Mouse (Mus musculus): ENCODE data around the gene Hcn3.
A peak's percentile ranks its signal among the peaks of the same experiment; 100 is the strongest.

Hcn3 gene

DNA sequence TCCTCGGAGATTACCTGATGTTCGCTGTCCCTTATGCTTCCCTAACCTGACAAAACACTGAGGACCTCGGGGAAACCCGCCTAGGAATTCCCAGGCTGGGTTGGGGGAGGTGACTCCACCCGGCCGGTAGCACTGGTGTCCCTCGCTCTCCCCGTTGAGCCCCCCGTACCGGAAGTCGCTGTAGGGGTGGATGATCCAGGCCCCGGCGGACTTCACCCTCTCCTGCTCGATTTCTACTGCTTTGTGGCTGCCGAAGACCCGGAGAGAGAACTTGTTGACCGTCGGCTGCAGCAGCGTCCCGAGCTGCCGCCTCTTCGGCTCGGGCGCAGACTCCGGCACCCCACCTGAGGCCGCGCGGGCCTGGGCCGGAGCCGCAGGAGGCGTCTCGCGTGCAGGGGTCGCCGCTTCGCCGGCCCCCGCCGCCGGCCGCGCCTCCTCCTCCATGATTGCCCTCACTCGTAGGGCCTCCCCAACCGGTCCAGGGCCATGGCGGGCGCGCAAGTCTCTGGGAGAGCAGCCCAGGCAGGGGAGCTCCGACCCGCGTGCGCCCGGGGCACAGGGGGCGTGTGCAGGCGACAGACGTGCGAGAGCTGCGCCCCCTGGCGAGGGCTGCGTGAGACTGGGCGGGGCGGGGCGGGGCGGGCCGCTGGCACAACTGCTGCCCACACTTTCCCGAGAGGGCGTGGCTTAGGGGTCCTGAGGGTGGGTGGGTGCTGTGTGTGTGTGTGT, at the start of gene Hcn3:
Gene Hcn3, minus strand, starts transcription at position 581 of the 729 bp plus-strand sequence.
- DNase-seq = peak; percentile 50

DNA sequence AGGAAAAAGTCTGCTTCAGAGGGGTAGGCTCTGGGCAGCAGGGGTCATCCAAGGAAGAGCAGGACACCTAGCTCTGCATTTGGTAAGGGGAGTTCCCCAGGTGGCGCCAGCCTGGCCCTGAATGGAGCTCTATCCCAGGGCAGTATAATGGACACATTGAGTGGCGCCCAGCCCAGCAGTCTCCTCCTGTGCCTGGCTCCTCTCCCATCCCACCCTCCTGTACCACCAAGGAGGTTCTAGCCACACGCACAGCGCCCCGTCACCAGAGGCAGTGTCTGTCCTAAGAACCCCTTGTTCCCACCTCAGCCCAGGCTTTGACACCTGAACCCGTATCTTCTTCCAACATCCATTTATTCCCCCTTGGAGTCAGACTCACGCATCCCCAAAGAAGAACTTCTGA, 49.7 kb upstream of the Hcn3 start:
- DNase-seq = no peak

DNA sequence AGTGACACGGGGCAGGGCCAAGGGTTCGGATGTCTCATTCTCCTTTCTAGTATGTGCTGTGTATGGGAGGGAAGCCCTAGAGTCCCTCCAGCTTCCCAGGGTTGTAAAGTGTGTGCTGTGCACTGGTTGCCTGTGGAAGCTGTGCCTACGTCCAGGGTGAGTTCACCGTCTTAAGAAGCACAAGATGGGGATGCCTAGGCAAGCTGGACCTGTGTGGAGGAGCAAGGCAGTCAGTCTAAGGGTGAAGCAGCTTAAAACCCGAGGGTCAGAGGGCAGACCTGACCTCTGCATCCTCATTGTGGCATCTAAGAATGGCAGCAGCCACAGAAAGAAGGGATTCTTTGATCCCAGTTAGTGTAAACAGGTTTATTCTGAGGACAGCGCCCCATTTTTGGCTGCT, 48.7 kb upstream of the Hcn3 start:
- DNase-seq = no peak

DNA sequence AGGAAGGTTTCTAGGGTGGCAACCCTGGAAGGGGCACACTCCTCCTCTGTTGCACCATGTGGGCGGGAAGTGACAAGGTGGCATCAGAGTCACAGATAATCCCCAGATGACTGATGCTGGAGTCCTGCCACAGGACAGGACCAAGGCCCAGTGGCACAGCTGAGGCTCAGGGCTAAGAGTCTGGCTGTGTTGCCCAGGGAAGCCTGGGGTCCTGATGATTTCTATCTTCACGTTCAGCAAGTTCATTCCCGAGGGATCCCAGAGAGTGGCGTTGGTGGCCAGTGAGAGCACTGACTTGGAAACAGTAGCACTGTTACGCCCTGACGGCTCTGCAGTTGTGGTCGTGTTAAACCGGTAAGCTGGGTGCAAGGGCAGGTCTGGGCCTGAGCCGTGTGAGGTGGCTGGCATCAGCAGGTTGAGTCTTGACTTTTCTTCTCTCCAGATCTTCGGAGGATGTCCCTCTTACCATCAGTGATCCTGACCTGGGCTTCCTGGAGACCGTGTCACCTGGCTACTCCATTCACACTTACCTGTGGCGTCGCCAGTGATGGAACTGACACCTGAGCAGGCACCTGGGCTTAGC, 48.2 kb upstream of the Hcn3 start:
- no peak for DNase-seq

DNA sequence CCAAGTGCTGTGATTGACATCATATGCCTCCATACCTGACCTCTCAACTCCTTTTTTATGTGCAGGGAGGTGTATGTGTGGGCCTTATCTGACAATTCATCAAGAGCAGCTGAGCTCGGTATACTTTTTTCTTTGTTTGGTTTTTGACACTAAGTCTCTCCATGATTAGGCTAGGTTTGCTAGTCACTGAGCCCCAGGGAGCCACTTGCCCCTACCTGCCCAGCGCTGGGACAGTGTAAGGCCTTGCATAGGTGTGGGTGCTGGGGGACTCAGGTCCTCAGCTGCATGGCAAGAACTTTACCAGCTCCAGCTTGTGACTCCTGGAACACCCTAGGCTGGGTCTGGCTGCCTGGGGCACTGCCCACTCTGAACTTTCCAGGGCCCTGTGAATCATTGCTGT, 46.7 kb upstream of the Hcn3 start:
- DNase-seq = no peak

DNA sequence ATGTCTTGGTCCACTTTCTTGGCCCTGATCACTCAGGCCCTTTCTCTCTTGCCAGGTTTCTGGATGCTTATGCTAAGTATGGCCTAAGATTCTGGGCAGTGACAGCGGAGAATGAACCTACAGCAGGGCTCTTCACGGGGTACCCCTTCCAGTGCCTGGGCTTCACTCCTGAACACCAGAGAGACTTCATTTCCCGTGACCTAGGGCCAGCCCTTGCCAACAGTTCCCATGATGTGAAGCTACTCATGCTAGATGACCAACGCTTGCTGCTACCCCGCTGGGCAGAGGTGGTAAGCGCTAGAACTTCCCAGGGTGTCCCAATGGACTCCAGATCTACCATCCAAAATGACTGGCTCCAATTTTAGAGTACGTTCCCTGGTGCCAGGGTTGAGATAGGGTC, 46.1 kb upstream of the Hcn3 start:
- no peak for DNase-seq

DNA sequence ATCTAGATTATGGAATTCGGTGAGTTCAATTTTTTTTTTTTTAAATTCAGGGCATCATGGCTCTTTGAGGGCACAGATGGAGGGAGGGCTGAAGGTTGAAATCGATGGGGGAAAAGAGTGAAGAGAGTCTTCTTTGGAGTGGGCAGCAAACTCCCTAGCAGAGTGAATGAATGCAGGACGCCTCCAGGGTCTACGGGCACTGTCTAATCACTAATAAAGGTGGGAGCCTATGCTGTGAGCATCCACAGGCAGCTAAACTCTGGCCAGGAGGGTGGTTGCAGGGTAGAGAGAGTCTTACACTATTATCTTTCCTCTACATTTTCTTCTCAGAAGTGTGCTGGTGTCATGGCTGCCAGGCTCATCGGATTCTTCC, 43.1 kb upstream of the Hcn3 start:
- no peak for DNase-seq

DNA sequence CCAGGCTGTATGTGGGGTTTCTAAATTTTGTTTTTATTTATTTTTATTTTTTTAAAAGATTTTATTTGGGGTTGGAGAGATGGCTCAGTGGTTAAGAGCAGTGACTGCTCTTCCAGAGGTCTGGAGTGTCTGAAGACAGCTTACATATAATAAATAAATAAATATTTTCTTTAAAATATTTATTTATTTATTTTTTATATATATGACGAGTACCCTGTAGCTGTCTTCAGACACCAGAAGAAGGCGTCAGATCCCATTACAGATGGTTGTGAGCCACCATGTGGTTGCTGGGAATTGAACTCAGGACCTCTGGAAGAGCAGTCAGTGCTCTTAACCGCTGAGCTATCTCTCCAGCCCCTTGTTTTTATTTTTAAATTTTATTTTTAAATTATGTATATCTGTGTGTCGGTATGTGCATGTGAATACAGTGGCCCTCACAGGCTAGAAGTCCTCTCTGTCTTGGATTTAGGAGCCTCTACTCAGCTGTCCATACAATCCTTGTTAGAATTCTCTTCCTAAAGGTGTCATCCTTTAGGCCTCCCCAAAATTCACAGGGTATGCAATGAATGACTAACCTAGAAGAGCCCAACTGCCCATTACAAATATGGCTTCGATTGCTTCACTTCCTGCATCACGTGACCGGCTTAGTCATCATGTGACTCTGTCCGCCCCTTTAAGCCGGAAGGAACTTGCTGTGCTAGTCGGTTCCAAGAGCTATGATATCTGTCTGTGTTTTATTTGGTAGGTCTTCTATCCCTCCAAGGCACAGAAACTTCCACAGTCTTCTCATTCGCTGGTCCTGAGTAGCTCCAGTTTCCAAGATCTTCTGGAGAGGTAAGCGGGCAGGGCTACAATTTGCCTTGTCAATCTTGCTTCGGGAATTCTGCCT, 42.5 kb upstream of the Hcn3 start, which contains the start of gene Gba:
Gene Gba, plus strand, starts transcription at position 676 of the 889 bp plus-strand sequence.
- DNase-seq = peak; percentile 89

DNA sequence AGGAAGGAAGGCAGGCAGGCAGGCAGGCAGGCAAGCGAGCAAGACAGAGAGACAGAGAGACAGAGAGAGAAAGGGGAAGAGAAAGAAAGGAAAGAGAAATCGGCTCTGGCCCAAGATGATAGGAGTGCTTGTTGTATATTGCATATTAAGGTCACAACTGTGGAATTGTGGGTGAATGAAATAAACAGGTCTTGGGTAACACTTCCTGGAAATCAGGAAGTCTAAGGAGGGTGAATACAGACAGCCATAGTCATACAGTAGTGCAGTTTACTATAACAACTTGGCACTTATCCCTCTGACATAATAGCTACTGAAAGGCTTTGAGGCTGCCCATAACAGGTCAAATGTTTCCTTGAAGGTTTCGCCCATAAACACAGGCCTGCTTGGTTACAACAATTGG, 39.8 kb upstream of the Hcn3 start:
- DNase-seq = no peak

DNA sequence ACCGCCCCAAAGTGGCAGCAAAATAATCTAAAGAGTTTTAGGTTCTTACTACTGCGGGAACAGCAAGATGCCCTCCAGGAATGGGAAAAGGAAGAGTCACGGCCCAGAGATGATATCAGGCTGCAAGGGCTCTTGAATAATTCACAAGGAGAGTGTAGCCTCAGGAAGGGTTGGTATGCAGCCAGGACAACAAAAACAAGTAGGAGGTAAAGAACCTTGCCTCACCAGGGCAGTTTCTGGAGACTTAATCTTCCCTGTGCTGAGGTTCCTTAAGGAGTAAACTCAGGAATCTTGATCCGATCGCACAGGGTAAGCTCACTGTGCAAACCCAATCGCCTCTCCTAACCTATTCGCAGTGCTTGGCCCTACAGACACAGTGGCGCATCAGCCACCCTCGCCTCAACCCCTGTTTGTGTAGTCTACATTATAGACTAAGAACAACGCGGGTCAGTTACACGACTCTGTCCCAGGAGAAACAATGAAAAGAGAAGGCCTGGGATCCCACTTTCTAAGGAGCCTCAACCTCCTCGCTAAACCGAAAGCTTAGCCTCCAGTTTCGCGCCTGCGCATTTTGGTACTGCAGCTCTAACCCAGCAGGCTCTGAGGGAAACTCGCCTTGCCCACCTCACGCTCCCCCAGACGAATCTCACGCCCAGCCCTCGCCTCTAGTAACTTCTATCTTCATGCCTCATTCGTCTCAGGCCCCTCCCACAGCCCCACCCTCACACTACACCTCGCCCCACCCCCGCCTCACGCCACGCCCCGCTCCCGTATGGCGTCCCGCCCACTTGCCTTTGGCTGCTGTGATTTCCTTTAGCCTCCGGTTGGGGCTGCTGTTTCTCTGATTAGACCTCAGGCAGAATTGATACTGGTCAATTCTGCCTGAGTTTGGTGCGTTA, 36.2 kb upstream of the Hcn3 start:
- DNase-seq = peak; percentile 91

DNA sequence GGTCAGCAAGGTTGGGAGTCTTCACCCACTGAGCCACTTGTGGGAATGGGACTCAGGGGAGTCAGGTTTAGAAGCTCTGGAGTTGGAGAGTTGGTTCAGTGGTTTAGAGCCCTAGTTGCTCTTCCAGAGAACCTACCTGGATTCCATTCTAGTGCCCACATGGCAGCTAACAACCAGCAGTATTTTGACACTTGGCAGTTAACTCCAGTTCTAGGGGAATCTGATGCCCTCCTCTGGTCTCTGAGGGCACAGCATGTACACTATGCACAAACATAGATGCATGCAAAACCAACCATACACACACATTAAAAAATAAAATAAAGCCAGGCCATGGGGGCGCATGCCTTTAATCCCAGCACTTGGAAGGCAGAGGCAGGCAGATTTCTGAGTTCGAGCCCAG, 33.9 kb upstream of the Hcn3 start:
- no peak for DNase-seq

DNA sequence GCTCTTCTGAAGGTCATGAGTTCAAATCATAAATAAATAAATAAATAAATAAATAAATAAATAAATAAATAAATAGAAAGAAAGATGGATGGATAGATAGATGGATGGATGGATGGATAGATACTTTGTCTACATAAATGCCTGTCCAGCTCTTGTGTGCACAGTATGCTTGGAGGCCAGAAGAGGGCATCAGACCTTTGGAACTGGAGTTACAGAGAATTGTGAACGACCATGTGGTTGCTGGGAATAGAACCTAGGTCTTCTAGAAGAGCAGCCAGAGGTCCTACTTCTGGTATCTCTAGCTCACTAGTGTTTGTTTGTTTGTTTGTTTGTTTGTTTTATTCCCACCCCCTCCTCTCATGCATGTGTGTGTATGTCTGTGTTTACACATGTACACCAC, 33.4 kb upstream of the Hcn3 start:
- DNase-seq = no peak

DNA sequence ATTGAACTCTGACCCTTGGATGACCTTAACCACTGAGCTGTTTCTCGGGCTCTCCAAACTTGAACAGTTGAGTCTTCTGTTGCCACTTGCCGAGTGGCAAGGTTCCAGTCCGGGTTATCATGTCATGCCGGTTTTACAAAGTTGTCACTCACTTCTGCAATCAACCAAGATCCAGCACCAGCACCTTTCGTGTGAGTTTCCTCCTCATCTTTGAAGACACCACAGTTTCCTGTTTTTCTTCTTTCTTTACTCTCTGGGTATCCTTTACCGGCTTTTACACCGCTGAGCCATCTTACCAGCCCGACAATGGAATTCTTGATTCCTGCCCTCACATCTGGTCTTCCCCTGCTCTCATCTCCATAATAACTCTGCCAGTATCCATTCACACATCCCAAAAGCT, 30.4 kb upstream of the Hcn3 start:
- no peak for DNase-seq

DNA sequence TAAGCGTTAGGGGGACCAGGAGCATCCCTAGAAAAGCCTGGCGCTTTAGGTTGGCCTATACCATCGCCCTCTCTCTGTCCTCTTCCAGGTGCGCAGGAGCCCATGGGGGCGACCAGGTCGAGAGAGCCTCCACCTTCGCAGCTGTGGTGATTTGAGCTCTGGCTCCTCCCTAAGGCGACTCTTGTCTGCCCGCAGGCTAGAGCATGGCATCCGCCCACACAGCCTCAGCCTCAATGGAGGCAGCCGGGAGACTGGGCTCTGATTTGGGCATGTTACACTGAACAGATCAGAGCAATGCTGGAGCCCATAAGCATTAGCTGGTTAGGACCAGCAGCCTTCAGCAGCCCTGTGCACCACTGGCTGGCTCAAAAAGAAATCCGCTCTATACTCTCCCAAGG, 28.5 kb upstream of the Hcn3 start:
- no peak for DNase-seq

DNA sequence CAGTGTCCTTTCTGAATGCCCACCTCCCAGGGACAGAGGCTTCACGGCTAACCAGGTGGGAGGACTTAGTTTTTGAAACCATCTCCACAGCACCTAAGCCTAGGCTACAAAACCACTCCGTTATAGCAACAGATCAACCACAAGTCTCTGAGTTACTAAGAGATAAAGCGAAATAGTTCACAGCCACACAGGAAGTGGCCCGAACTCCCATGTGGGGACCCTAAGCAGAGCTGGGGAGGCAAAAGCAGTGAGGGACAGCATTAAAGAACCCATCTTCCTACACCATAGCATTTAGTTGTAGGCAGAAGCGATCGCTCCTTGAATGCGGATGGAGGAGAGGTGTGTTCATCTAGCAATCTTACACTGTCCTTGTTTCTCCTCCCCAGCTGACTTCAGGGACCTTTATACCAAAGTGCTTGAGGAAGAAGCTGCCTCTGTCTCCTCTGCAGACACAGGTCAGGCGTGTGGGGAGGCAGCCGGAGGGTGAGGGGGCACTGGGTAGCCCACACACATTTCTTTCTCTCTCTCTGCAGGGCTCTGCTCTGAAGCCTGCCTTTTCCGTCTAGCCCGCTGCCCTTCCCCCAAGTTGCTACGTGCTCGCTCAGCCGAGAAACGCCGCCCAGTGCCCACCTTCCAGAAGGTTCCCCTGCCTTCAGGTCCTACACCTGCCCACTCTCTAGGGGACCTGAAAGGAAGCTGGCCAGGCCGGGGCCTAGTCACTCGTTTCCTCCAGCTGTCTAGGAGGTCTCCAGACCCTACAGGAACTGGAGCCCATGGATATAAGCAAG, 27.9 kb upstream of the Hcn3 start:
- DNase-seq = no peak

DNA sequence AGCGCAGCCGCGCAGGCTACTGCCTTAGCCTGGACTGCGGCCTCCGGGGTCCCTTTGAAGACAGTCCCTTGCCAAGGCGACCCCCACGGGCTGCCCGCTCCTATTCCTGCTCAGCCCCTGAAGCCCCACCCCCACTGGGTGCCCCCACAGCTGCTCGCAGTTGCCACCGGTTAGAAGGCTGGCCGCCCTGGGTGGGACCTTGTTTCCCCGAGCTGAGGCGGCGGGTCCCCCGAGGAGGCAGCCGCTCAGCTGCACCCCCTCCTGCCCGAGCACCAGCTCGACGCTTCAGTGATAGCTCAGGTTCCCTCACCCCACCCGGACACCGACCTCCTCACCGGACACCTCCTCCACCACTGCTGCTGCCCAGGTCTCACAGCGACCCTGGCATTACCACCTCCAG, 27.2 kb upstream of the Hcn3 start:
- no peak for DNase-seq

DNA sequence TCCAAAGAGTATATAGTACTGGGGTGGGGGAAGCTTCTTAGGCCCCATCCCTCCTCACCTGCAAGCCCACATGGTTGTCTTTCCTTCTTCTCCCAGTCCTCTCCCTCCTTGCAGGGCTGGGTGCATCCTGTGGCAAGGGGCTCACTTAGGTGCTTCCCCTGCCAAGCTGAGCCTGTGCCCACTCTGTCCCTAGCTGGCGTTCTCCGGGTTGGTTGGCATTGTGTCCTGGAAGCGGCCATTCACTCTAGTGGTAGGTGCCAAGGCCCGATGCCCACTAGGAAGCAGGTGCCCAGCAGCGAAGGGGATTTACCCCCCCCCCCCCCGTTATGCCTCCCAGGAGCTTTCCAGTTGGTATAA, 23.9 kb upstream of the Hcn3 start:
- no peak for DNase-seq

DNA sequence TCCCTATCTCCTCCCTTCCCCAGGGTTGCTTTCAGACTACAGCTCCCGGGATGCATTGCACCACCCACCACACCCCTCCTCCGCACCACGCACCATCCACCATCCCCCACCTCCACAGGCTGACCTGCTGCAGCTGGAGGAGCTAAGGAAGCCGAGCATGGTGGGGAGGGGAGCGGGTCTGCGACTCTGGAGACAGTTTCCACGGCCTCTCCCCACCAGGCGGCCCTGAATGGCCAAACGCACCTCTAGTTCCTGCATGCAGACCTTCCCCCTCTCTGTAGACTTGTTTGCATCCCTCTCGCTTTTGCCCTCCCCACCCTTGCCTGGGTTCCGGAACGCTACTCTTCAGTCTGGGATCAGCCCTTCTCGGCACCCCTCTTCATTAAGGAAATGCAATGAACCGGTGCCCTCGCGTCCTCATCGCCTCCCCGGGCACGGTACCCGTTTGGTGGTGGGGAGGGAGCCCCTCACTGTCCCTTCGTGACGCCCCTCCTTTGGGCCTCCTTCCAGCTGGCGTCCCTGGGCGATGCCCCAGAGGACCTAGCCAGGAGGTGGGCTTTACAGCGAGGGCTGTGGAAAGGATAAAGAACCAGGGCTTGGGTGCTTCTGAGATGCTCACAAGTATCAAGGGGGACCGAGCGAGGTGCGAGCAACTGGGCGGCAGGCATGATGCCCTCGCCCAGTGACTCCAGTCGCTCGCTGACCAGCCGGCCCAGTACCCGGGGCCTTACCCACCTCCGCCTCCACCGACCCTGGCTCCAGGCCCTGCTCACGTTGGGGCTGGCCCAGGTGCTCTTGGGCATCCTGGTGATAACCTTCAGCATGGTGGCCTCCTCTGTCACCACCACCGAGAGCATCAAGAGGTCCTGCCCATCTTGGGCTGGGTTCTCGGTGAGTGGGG, 23.3 kb upstream of the Hcn3 start, which contains the start of gene Fam189b:
Gene Fam189b, plus strand, starts transcription at position 86 of the 901 bp plus-strand sequence.
- peak; percentile 95 for DNase-seq

DNA sequence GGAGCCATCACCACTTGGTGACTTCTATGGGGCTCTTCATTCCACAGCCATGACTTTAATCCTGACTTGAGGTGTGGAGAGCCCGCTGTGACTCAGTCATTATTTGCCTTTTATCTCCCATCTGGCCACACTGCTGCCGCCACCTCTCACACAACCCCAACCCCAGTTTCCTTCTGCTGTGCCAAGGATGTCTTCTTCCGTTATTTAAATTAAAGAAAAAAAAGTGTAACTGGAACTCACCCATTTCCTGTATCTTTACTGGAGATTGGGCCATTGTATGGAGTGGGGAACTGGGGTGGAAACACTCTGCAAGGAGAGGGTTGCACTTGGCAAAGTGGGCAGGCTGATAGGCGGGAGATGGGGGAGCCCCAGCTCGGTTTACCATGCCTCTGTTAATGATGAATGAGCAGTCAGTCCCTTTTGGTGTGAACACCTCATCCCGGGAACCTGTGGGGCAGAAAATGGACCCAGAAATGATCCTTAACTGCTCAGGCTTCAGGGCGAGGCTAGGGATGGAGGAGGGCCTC, 22.6 kb upstream of the Hcn3 start:
- DNase-seq = no peak

DNA sequence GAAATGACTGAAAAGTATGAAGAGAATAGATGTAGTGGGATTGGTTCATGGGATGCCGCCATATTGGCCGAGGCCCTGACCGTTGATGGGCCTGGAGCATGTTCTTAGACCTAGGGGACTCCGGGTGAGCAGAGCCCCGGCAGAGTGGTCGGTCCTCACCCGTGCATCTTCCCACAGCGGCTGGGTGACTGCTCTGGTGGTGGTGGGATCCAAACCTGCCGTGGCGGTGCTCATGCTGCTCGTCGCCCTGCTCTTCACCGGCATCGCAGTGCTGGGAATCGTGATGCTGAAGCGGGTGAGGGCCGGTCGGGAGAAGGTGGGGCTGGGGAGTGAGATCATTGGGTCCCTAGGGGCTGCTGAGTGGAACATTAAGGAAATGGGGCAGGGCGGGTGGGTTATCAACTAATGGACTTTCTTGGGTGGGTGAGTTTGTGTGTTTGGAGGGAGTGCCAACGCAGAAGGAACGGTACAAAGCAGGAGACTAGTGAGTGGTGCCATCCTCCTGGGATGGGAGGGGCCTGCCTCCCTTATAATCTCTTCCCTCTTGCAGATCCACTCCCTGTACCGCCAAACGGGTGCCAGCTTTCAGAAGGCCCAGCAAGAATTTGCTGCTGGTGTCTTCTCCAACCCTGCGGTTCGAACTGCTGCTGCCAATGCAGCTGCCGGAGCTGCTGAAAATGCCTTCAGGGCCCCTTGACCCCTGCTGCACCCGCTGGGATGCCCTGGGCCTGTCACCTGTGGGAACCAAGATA, 21.9 kb upstream of the Hcn3 start:
- DNase-seq = no peak

All from right cerebral cortex, adult 18-20 months (tissue).